10 mouse cellular contexts compared by ENCODE assay signal in genomic region chr4:130315771-130316527, GRCm38 (mm10). TPM values are rescaled to one million over a fixed set of nuclear protein-coding genes. Genes with fewer than 3 reads are reported as not detected.
DNase-seq lines count a peak whose midpoint lies in the region; ATAC-seq and TF ChIP-seq lines count a peak whose summit lies in the region.
"Had no signal": no experiment of that assay in that cellular context is flagged by ENCODE, and none has a peak within 500 bp of the region (broad histone marks: within the 10 kb centered on the region; RNA-seq: fewer than 3 reads in every experiment).

No protein-coding gene starts in this region.

- 52% methylated on average over 13 of the region's 13 CpGs for WGBS in stomach, postnatal 0 days

- H3K4me1 ChIP-seq in stomach, postnatal 0 days (replicated peaks; ENCODE audit: control insufficient read depth, insufficient read depth) = no peaks in the 10 kb centered on the region
- H3K4me1 ChIP-seq: liver, embryonic 15.5 days had no signal

- H3K36me3 ChIP-seq in stomach, postnatal 0 days (ENCODE audit: control insufficient read depth, insufficient read depth, low read length) = peaks cover 4% of the 10 kb centered on the region; the same call in 1 of the 2 replicates

- H3K27me3 ChIP-seq in stomach, postnatal 0 days (ENCODE audit: control insufficient read depth, insufficient read depth, low read length) = no peaks in the 10 kb centered on the region

- no peak for TF ChIP-seq EP300 in stomach, postnatal 0 days (optimal IDR thresholded peaks at IDR 0.05)

- no peak overlapping the region for H3K27ac ChIP-seq in stomach, postnatal 0 days (replicated peaks)
- H3K27ac ChIP-seq: liver, embryonic 15.5 days had no signal

- peak; percentile 72 for DNase-seq in cerebellum, postnatal 10 days
- no peak for DNase-seq in cerebellum, adult 11 months
- DNase-seq in ovary, postnatal 36 days (ENCODE audit: low spot score) = peak; percentile 65
- no peak for DNase-seq in ovary, postnatal 14 days (ENCODE audit: low spot score)
- DNase-seq in kidney, adult 8-10 months = peak; percentile 78 to 85
- peak; percentile 49 for DNase-seq in stomach, postnatal 0 days (ENCODE audit: low spot score)
- no peak for DNase-seq in frontal cortex, adult 2 months (ENCODE audit: extremely low spot score in 1 of 2, low spot score in 1 of 2)

- no peak overlapping the region for H3K4me3 ChIP-seq in stomach, postnatal 0 days (ENCODE audit: low read depth, low read length)
- H3K4me3 ChIP-seq: liver, embryonic 15.5 days had no signal

- 0 out of 2 replicates have a peak overlapping the region, but pooled peaks have one; percentile 13 for H3K9ac ChIP-seq in stomach, postnatal 0 days (ENCODE audit: low read length)
- H3K9ac ChIP-seq: liver, embryonic 15.5 days had no signal

- TF ChIP-seq CTCF in stomach, postnatal 0 days (IDR thresholded peaks at IDR 0.05; ENCODE audit: low read depth) = no peak

- no peak overlapping the region for H3K4me2 ChIP-seq in stomach, postnatal 0 days (replicated peaks; ENCODE audit: low read depth)
- H3K4me2 ChIP-seq: liver, embryonic 15.5 days had no signal

- no peaks in the 10 kb centered on the region for H3K9me3 ChIP-seq in stomach, postnatal 0 days (ENCODE audit: control insufficient read depth, low read length)
- H3K9me3 ChIP-seq: liver, embryonic 15.5 days had no signal

- ATAC-seq in stomach, postnatal 0 days (ENCODE audit: low FRiP score, low TSS enrichment) = no peak
- no peak for ATAC-seq in frontal cortex, adult (ENCODE audit: low TSS enrichment)

RNA-seq across cellular contexts. Expression of gene Gm10570, which starts 7.5 kb away (rescaled TPM):
- not detected in 2 replicates for polyA plus RNA-seq in stomach, postnatal 0 days (2015; fragmentation: Nextera tagmentation; extraction: Ambion mirVana)
- polyA plus RNA-seq in frontal cortex, adult 2 months (2012; rRNA removed) = 1.2 and 2.3 TPM in 2 replicates
- polyA plus RNA-seq: C2C12; liver, embryonic 15.5 days had no signal

RNA-seq across cellular contexts. Expression of gene Fabp3, which starts 7.6 kb away (rescaled TPM):
- 74.2 and 83.8 TPM in 2 replicates for polyA plus RNA-seq in stomach, postnatal 0 days (2015; fragmentation: Nextera tagmentation; extraction: Ambion mirVana)
- 248 and 255 TPM in 2 replicates for polyA plus RNA-seq in frontal cortex, adult 2 months (2012; rRNA removed)

RNA-seq across cellular contexts. Expression of gene Serinc2, which starts 36.9 kb away (rescaled TPM):
- polyA plus RNA-seq in stomach, postnatal 0 days (2015; fragmentation: Nextera tagmentation; extraction: Ambion mirVana) = 137 and 142 TPM in 2 replicates
- 6.9 and 8.4 TPM in 2 replicates for polyA plus RNA-seq in frontal cortex, adult 2 months (2012; rRNA removed)

RNA-seq across cellular contexts. Expression of gene Zcchc17, which starts 43.8 kb away (rescaled TPM):
- polyA plus RNA-seq in stomach, postnatal 0 days (2015; fragmentation: Nextera tagmentation; extraction: Ambion mirVana) = 44.8 and 50.4 TPM in 2 replicates
- 68.0 and 80.2 TPM in 2 replicates for polyA plus RNA-seq in frontal cortex, adult 2 months (2012; rRNA removed)

RNA-seq across cellular contexts. Expression of gene Snrnp40, which starts 44.0 kb away (rescaled TPM):
- polyA plus RNA-seq in stomach, postnatal 0 days (2015; fragmentation: Nextera tagmentation; extraction: Ambion mirVana) = 61.6 and 62.9 TPM in 2 replicates
- 33.7 and 35.3 TPM in 2 replicates for polyA plus RNA-seq in frontal cortex, adult 2 months (2012; rRNA removed)

Comparison
In these comparisons a context has a peak if more than half of its experiments do, and no peak if none do; other contexts are left out.
1. DNase-seq: peak in cerebellum, postnatal 10 days (2 of 2), ovary, postnatal 36 days (single experiment), kidney, adult 8-10 months (2 of 2) and stomach, postnatal 0 days (single experiment); none in cerebellum, adult 11 months (single experiment), ovary, postnatal 14 days (single experiment) and frontal cortex, adult 2 months (0 of 2).
2. RNA of gene Serinc2, which starts 36.9 kb away (polyA plus RNA-seq): 137 to 142 TPM in stomach, postnatal 0 days; 6.9 to 8.4 TPM in frontal cortex, adult 2 months; every median in the first group is over 10 times any median in the second.